Mouse (Mus musculus) liver, postnatal 0 days (tissue): ENCODE data around the gene Hic1. TPM values are rescaled to one million over a fixed set of nuclear protein-coding genes. Genes with fewer than 3 reads are reported as not detected.
A peak's percentile ranks its signal among the peaks of the same experiment; 100 is the strongest.

Source experiments
- ATAC-seq: fragments of 200-750 bp; cut with Nextera tagmentation; 2 replicates; pipeline ENCODE4 v1.8.0; 2017; ENCODE audit warnings: mild to moderate bottlenecking, moderate library complexity
- DNase-seq: peaks from one replicate; pipeline ENCODE4 v3.0.0-alpha.2; 2016
- H3K27ac ChIP-seq: fragments of 300-500 bp; sonication (generic); 2 replicates; pipeline ENCODE4 v1.5.1; 2014; ENCODE audit warnings: antibody characterized with exemption, moderate library complexity, mild to moderate bottlenecking, low read depth
- H3K27me3 ChIP-seq: fragments of 300-500 bp; sonication (generic); 2 replicates; pipeline ENCODE4 v1.6.1; 2014; ENCODE audit warnings: low read length, control low read depth, mixed read lengths; ENCODE audit not compliant: insufficient read depth
- H3K36me3 ChIP-seq: fragments of 300-500 bp; sonication (generic); replicated peaks from 2 replicates; pipeline ENCODE4 v1.6.1; 2014; ENCODE audit warnings: mild to moderate bottlenecking, control low read depth, low read length, moderate library complexity, mixed read lengths; ENCODE audit not compliant: insufficient read depth
- H3K4me1 ChIP-seq: fragments of 300-500 bp; sonication (generic); 2 replicates; pipeline ENCODE4 v1.6.1; 2014; ENCODE audit warnings: antibody characterized with exemption, mild to moderate bottlenecking, control low read depth; ENCODE audit not compliant: insufficient read depth
- H3K4me2 ChIP-seq: fragments of 300-500 bp; sonication (generic); 2 replicates; pipeline ENCODE4 v1.6.1; 2014; ENCODE audit warnings: low read depth, mild to moderate bottlenecking, low read length, moderate library complexity, mixed read lengths
- H3K4me3 ChIP-seq: fragments of 300-500 bp; sonication (generic); 2 replicates; pipeline ENCODE4 v1.5.1; 2014; ENCODE audit warnings: low read depth, low read length
- H3K9ac ChIP-seq: fragments of 300-500 bp; sonication (generic); replicated peaks from 2 replicates; pipeline ENCODE4 v1.6.1; 2014; ENCODE audit warnings: mild to moderate bottlenecking, moderate library complexity
- H3K9me3 ChIP-seq: fragments of 300-500 bp; sonication (generic); 2 replicates; pipeline ENCODE4 v1.6.1; 2016; ENCODE audit warnings: mild to moderate bottlenecking, control low read depth, low read length, mixed read lengths
- CTCF ChIP-seq: sonication (generic); IDR thresholded peaks from 2 replicates; pipeline ENCODE4 v1.5.1; 2016; ENCODE audit warnings: antibody characterized with exemption, low read depth
- EP300 ChIP-seq: IDR thresholded peaks from 2 replicates; pipeline ENCODE4 v1.6.1; 2016; ENCODE audit warnings: antibody characterized with exemption, low read depth, mild to moderate bottlenecking
- WGBS: fragments of 180-500 bp; shearing (Covaris S2); extraction: QIAGEN DNeasy Blood & Tissue Kit; methylation state at CpG from one replicate; pipeline ENCODE4 v1.1.7; 2014; ENCODE audit not compliant: insufficient replicate concordance; 5-methylcytosine and 5-hydroxymethylcytosine counted together
- polyA plus RNA-seq: library from polyadenylated mRNA; unstranded; fragments of >200 nt; fragmentation: Nextera tagmentation; extraction: Ambion mirVana; gene quantifications from 2 replicates; pipeline ENCODE4 v1.2.1, GENCODE M21; 2015

Gene Hic1
- polyA plus RNA-seq, 1 experiment from 2014 or later, result 1.1 TPM

- Histone ChIP-seq H3K9me3 (no peaks in the 10 kb centered on the region), H3K4me3 (no peak overlapping the region), H3K4me1 (peaks cover 28% of the 10 kb centered on the region), H3K4me2 (no peak overlapping the region), H3K27me3 (peaks cover 18% of the 10 kb centered on the region), H3K36me3 (peaks cover 21% of the 10 kb centered on the region), H3K9ac (no peak overlapping the region), H3K27ac (no peak overlapping the region)
- 79% methylated on average over 7 of the region's 7 CpGs for WGBS
- ATAC-seq (no peak), DNase-seq (no peak)
- no peak for TF ChIP-seq CTCF
- TF ChIP-seq EP300, result no peak
These were observed 8.4 kb downstream of the Hic1 start for GRCm38 (mm10) chr11:75160954-75161353.

- no peak for ATAC-seq
- Histone ChIP-seq H3K4me3 (no peak overlapping the region), H3K27ac (no peak overlapping the region), H3K9me3 (no peaks in the 10 kb centered on the region), H3K27me3 (peaks cover 4% of the 10 kb centered on the region), H3K9ac (no peak overlapping the region), H3K4me2 (no peak overlapping the region), H3K36me3 (peaks cover 21% of the 10 kb centered on the region), H3K4me1 (peaks cover 18% of the 10 kb centered on the region)
- 53% methylated on average over 2 of the region's 2 CpGs for WGBS
- peak; percentile 68 for TF ChIP-seq CTCF
- TF ChIP-seq EP300, result no peak
- peak; percentile 57 for DNase-seq
These were observed 9.8 kb downstream of the Hic1 start for GRCm38 (mm10) chr11:75159564-75159963.

GRCm38 (mm10) chr11:75158432-75158831 is 10.9 kb downstream of the Hic1 start:
- Histone ChIP-seq H3K4me3 (no peak overlapping the region), H3K36me3 (peaks cover 20% of the 10 kb centered on the region), H3K4me1 (peaks cover 17% of the 10 kb centered on the region), H3K4me2 (no peak overlapping the region), H3K9ac (no peak overlapping the region), H3K27ac (no peak overlapping the region), H3K9me3 (no peaks in the 10 kb centered on the region), H3K27me3 (no peaks in the 10 kb centered on the region)
- TF ChIP-seq EP300, result no peak
- no peak for TF ChIP-seq CTCF
- WGBS, result 79% methylated on average over 14 of the region's 14 CpGs
- ATAC-seq, result peak; percentile 25; the same call in 1 of the 2 replicates
- DNase-seq, result peak; percentile 36

- Histone ChIP-seq H3K4me2 (no peak overlapping the region), H3K4me3 (no peak overlapping the region), H3K4me1 (peaks cover 15% of the 10 kb centered on the region), H3K36me3 (peaks cover 15% of the 10 kb centered on the region; the same call in 1 of the 2 replicates), H3K9me3 (no peaks in the 10 kb centered on the region), H3K27me3 (no peaks in the 10 kb centered on the region), H3K27ac (no peak overlapping the region), H3K9ac (no peak overlapping the region)
- TF ChIP-seq EP300 (no peak), CTCF (no peak)
- 56% methylated on average over 2 of the region's 2 CpGs for WGBS
- ATAC-seq, result no peak
- no peak for DNase-seq
These were observed 11.4 kb downstream of the Hic1 start for GRCm38 (mm10) chr11:75157901-75158300.

- no peak overlapping the region for H3K9ac ChIP-seq
- no peak overlapping the region for H3K4me2 ChIP-seq
- DNase-seq (no peak), ATAC-seq (no peak)
- H3K36me3 ChIP-seq, result peaks cover 16% of the 10 kb centered on the region; the same call in 1 of the 2 replicates
- no peak for TF ChIP-seq EP300
- TF ChIP-seq CTCF, result no peak
- WGBS, result 67% methylated on average over 4 of the region's 4 CpGs
- H3K4me3 ChIP-seq, result no peak overlapping the region
- H3K27me3 ChIP-seq, result no peaks in the 10 kb centered on the region
- H3K9me3 ChIP-seq, result no peaks in the 10 kb centered on the region
- no peak overlapping the region for H3K27ac ChIP-seq
- H3K4me1 ChIP-seq, result peaks cover 15% of the 10 kb centered on the region
These were observed 12.3 kb downstream of the Hic1 start for GRCm38 (mm10) chr11:75157037-75157436.

- Histone ChIP-seq H3K9ac (no peak overlapping the region), H3K4me3 (no peak overlapping the region), H3K9me3 (no peaks in the 10 kb centered on the region), H3K36me3 (peaks cover 12% of the 10 kb centered on the region; the same call in 1 of the 2 replicates), H3K4me1 (peaks cover 15% of the 10 kb centered on the region), H3K27me3 (no peaks in the 10 kb centered on the region), H3K4me2 (no peak overlapping the region), H3K27ac (no peak overlapping the region)
- 64% methylated on average over 5 of the region's 5 CpGs for WGBS
- TF ChIP-seq EP300, result no peak
- TF ChIP-seq CTCF, result no peak
- DNase-seq, result no peak
- no peak for ATAC-seq
These were observed 12.9 kb downstream of the Hic1 start for GRCm38 (mm10) chr11:75156416-75156815.

- ATAC-seq (no peak), DNase-seq (no peak)
- peaks cover 15% of the 10 kb centered on the region for H3K4me1 ChIP-seq
- H3K9me3 ChIP-seq, result no peaks in the 10 kb centered on the region
- no peak overlapping the region for H3K9ac ChIP-seq
- H3K4me3 ChIP-seq, result no peak overlapping the region
- no peak overlapping the region for H3K4me2 ChIP-seq
- TF ChIP-seq CTCF (no peak), EP300 (no peak)
- H3K36me3 ChIP-seq, result peaks cover 10% of the 10 kb centered on the region; the same call in 1 of the 2 replicates
- H3K27me3 ChIP-seq, result no peaks in the 10 kb centered on the region
- H3K27ac ChIP-seq, result no peak overlapping the region
- WGBS, result 70% methylated on average over 6 of the region's 6 CpGs
These were observed 13.3 kb downstream of the Hic1 start for GRCm38 (mm10) chr11:75155985-75156384.
